Mouse (Mus musculus) thymus, postnatal 14 days (tissue): Measurements from ENCODE around the gene Slc35f4.

Source experiments
- DNase-seq: peaks from one replicate; pipeline ENCODE4 v3.0.0; 2021

Slc35f4 gene

GRCm38 (mm10) chr14:49525931-49526291 lies at the start of gene Slc35f4:
Gene Slc35f4, minus strand, starts transcription at chr14:49526046.
- no peak for DNase-seq

DNA sequence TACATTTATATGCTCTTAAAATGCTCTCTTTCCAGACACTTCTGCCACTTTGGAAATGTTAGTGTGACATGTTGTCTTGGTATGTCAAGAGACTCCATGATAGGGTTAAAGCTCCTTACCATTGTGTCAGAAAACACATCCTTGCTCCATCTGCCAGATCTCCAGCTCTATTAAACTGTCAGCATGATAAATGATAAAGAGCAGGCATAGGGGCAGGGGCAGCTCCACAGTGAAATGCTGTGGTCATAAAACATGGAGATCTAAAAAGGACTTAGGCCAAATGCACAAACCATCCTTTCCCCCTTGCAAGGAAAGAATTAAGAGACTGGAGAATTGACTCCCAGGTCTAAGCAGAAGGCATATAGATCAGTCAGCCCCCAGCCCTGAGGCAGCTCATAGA lies 42.5 kb upstream of the Slc35f4 start:
- no peak for DNase-seq

DNA sequence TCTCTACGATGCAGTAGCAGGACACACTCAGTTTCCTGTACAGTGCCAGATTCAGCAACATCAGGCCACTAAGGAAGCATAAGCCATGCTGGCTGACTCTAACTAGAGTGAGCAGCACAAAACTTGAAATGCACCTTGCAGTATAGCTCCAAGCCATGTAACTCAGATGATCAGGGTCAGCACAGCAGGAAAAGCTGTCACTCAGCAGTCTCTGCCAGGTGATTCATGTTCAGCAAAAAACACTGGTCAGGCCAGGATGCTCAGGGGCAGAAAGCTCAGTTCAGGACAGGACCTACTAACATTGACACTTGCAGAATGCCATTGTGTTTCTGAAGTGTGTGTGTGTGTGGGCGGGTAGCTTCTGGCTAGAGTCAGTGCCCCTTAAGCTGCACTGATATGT lies 34.9 kb upstream of the Slc35f4 start:
- no peak for DNase-seq

GRCm38 (mm10) chr14:49540104-49540503 lies 14.3 kb upstream of the Slc35f4 start:
- no peak for DNase-seq

DNA sequence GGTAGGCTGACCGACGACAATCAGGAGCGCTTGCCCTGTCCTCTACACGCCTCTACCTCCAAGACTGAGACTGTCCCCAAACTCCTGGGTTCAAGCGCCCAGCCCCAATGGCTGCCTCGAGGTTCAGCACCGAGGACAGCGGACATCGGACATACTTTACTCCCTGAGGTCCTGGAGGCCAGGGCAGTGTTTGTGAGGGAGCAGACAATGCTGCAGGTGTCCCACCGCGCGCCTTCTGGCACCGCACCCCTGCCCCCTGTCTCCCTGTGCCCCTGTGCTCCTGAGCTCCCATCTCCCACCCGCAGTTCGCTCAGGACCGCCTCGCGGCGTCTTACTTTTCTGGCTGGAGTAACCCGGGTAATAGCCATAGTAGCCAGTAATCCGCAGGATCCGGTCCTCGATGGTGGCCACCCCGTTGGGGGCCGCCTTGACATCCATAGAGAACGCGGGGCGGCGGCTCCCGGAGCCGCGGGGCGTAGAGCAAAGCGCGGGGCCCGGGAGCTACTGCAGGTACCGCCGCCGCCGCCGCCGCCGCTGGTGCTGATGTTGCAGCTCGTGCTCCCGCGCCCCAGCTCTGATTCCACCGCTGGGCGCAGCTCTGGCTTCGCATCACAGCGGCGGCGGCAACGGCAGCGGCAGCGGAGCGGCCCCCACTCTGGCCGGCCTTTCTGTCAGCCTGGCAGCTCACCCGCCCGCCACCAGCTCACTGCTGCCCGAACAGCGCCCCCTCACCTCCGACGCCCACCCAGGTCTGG lies 493 bp downstream of the Slc35f4 start:
- DNase-seq: peak; percentile 18

DNA sequence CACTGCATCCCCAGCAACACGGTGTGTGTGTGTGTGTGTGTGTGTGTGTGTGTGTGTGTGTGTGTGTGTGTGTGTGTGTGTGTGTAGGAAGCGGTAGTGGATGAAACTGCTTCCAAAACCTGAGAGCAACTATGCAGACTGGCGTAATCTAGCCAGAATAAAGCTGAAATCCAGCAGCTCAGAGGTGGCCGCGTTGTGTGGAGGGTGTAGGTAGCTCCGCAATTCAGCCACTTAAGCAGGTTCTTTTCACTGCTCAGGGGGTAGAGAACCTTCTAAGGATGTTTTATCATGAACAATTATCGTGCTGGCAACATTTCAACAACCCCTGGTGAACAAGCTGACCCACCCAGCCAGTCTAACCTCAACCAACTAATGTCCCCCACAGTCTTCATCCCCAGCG lies 1.2 kb downstream of the Slc35f4 start:
- DNase-seq: no peak

DNA sequence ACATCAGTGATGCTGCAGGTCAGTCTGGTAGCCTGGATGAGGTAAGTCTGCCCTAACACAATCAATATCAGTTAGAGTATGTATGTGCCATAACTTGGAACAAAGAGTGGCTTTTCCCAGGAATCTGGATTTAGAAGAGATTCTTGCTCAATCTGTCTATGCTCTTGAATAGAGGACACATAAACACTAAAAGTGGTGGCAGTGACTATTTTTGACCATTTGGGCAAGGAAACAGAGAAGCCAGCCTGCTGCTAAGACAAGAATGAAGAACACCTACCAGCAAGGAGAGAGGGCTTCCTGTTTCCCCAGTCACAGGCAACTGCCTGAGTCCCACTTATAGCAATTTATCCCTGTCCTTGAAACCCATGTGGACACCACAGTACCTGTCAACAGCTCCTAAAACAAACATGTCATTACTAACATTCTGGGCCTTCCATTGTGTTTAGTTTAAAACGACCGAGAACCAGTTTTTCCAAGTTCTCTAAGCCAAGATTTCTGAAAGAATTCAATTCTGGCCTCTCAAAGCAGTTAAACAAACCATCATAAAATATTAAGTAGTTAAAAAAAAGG lies 10.7 kb downstream of the Slc35f4 start:
- DNase-seq: no peak

DNA sequence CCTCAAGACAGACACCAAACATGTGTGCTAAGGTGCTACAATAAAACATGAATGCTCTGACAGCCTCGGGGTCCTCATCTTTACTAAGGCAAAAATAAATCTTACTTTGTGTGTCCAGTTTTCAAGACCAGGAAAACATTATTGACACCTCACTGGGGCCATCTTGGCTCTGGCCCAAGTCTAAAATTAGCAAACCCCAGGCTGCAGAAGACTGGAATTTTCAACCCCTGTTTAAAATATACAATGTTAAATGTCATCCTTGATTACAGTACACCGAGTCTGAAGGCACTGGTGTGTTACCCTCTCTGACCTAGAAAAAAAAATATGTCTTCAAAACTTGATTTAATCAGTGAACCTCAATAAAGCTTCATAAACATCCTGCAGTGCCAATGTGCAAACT lies 11.7 kb downstream of the Slc35f4 start:
- no peak for DNase-seq

- no peak for DNase-seq
Observed at GRCm38 (mm10) chr14:49495192-49495591, 30.7 kb downstream of the Slc35f4 start.

GRCm38 (mm10) chr14:49493793-49494192 lies 32.1 kb downstream of the Slc35f4 start:
- no peak for DNase-seq

DNA sequence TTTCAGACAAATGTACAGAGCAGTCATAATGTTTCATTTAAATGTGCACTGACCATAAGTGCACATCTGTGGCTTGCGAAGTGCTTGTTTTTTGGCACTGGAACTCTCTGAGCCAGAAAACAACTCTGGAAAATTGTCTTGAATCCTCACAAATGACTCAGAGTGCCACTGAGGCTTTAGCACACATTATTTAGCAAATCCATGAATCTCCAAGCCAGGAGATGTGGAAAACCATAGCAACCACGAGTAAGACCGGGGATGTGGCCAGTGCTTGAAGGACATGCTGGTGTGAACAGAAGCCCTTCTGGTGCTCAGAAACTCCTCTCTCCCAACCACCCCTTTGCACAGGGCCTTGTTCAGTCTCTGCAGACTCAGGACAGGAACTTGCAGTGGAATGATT lies 33.3 kb downstream of the Slc35f4 start:
- DNase-seq: no peak

- DNase-seq: no peak
Observed at GRCm38 (mm10) chr14:49476602-49477001, 49.2 kb downstream of the Slc35f4 start.

GRCm38 (mm10) chr14:49461761-49462160 lies 64.1 kb downstream of the Slc35f4 start:
- DNase-seq: no peak

GRCm38 (mm10) chr14:49460799-49461198 lies 65.0 kb downstream of the Slc35f4 start:
- no peak for DNase-seq

DNA sequence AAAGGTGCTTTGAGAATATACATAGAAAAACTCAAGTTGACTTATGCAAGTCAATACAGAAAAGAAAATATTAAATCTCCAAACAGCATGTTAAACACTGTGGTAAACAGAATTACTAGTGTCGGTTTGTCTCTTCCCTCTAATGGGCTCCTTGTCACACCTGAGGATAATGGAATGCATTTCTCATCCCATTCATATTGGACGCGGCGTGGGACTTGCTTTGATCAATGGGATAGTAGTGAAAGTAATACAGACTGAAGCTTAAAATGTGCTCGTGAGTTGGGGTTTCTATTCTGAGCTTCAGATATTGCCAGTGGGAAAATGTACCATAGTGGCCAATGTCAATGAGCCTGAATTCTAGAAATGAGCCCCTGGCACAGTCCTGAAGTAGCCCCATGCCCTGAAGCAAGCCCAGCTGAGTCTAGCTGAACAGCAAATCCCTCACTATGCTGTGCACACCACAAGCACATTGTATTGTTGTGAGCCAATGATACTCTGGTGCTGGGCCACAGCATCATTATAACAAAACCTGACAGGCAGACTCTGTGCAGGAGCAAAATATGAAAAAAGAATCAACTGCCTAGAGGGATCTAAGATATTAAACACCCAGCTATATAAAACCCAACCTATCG lies 71.4 kb downstream of the Slc35f4 start:
- no peak for DNase-seq

- no peak for DNase-seq
Observed at GRCm38 (mm10) chr14:49453782-49454181, 72.1 kb downstream of the Slc35f4 start.

DNA sequence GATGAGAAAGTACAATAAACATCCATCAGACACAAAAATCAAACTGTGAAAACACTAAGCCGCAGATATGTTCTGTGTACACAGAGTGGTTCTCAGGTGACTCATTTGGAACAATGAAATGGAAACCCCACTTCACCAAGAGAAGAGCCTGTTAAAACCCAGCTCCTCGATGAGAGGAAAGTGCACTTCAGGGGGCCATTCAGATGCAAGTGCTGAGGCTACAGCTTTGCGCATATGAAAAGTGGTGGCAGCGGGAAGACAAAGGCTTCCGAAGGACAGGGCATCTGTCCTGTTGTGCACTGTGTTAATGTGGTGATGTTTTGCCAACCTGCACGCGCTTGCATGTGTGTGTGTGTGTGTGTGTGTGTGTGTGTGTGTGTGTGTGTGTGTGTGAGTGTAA lies 78.2 kb downstream of the Slc35f4 start:
- no peak for DNase-seq

DNA sequence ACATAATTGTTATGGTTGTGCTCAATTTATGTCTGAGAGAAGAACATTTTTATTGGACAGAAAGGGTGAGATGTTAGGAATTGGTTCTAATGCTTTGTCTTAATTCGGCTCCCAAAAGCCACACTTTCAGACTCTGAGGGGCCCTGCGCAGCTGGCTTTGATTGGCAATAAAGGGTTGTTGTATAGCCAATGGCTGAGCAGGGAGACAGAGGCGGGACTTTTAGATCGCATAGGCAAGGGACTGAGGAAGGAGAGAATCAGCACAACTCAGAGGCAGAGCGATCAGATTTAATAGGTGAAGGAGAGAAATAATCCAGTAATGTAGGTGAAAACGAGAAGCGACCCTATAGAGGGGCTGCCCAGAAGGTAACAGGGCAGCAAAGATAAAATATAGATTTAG lies 79.4 kb downstream of the Slc35f4 start:
- DNase-seq: no peak

DNA sequence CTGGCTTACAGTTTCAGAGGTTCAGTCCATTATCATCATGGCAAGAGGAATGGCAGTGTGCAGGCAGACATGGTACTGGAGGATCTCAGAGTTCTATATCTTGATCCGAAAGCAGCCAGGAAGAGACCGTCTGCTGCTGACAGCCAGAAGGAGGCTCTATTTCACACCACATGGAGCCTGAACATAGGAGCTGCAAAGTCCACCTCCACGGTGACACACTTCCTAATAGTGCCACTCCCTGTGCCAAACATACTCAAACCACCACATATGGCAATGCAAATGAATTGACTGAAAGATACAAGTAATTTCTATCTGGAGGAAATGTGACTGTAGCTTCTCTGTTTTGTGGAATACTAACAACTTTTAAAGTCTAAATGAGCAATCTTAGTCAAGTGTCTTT lies 89.0 kb downstream of the Slc35f4 start:
- DNase-seq: no peak

- DNase-seq: no peak
Observed at GRCm38 (mm10) chr14:49431821-49432220, 94.0 kb downstream of the Slc35f4 start.

DNA sequence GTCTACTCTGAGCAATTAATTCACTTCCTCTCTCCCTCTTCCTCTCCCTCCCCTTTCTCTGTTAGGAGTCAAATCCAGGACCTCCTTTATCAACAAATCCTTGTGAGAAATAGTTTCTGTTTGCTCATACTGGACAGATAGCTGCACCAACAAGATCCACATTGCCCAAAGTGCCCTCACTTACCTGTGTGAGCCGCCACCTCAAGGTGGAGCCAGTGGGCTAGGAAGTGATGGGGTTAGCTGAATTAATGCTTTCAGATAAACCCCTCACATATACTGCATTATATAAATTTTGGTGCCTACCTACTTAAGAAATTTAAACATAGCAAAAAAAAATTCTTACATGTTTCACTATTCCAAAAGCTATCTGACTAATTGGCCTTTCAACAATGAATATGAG lies 133.4 kb downstream of the Slc35f4 start:
- DNase-seq: no peak

DNA sequence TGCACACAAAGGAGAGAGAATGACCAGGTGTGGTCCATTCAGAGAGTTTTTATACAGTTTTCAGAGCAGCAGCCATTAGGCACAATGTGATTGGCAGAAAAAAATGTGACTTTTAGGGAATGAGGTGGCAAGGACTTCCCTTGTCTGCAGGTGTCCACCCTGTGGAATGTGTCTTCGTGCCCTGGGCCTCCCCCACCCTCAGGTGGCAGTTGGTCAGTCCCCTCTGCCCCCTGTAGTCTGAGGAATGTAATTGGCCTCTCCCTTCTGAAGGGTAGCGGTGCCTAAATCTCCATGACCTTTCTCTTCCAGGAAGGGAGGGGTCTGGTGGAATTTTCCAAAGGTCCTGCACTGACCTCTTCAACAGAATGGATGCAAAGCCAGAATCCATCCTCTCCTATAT lies 163.7 kb downstream of the Slc35f4 start:
- DNase-seq: no peak

- DNase-seq: no peak
Observed at GRCm38 (mm10) chr14:49355561-49355960, 170.3 kb downstream of the Slc35f4 start.

DNA sequence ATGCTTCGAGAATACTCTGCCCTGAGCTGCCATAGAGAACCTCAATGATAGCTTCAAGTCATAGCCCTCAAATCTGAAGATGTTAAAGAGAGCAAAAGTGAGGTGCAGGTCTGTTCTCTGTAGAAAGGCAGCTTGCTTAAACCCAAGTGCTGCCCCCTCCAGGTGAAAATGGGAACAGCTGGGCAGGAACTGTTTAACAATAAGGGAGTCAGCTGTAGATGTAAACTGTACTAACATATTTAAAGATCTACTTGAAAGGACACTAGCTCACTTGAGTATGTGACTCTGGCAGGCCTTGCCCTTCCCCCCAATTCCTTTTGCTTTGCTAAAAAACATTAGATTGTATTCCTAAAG lies 177.0 kb downstream of the Slc35f4 start:
- DNase-seq: peak; percentile 30
